Mouse (Mus musculus) C2C12 (cell line): Measurements from ENCODE around the gene Atg4a.

ENCODE experiments used
- CEBPB ChIP-seq: IDR thresholded peaks from one replicate; pipeline ENCODE4 v1.6.1; 2011; ENCODE audit warnings: low read depth, mild to moderate bottlenecking, control low read depth, moderate library complexity
- CTCF ChIP-seq: IDR thresholded peaks from one replicate; pipeline ENCODE4 v1.5.1; 2011; ENCODE audit not compliant: control insufficient read depth, insufficient read depth, insufficient read length
- FOSL1 ChIP-seq: IDR thresholded peaks from one replicate; pipeline ENCODE4 v1.8.0; 2011; ENCODE audit warnings: mild to moderate bottlenecking, low read length; ENCODE audit not compliant: poor library complexity, insufficient read depth, severe bottlenecking
- MAX ChIP-seq: IDR thresholded peaks from one replicate; pipeline ENCODE4 v1.6.1; 2011; ENCODE audit warnings: mild to moderate bottlenecking, control low read depth
- MYOD1 ChIP-seq: IDR thresholded peaks from one replicate; pipeline ENCODE4 v1.6.1; 2011; ENCODE audit warnings: low read depth; ENCODE audit not compliant: control insufficient read depth, insufficient read length
- MYOG ChIP-seq: IDR thresholded peaks from one replicate; pipeline ENCODE4 v1.6.1; 2011; ENCODE audit not compliant: control insufficient read depth, insufficient read length; ENCODE audit errors: extremely low read depth
- USF1 ChIP-seq: IDR thresholded peaks from one replicate; pipeline ENCODE4 v1.6.1; 2011; ENCODE audit warnings: low read depth, mild to moderate bottlenecking, control low read depth, moderate library complexity

- no peak for TF ChIP-seq FOSL1
- no peak for TF ChIP-seq CTCF
- no peak for TF ChIP-seq MAX
- TF ChIP-seq USF1: no peak
- TF ChIP-seq CEBPB: no peak
- TF ChIP-seq MYOG: no peak
- TF ChIP-seq MYOD1: no peak
These were observed 24.6 kb upstream of the Atg4a start for GRCm38 (mm10) chrX:140932066-140932465.
